Mouse (Mus musculus) liver, embryonic 14.5 days (tissue): ENCODE results near the gene Fasn. TPM values are rescaled to one million over a fixed set of nuclear protein-coding genes. Genes with fewer than 3 reads are reported as not detected.

Source experiments
- ATAC-seq: fragments of 200-750 bp; cut with Nextera tagmentation; 2 replicates; pipeline ENCODE4 v1.8.0; 2017; ENCODE audit warnings: moderate number of reproducible peaks, mild to moderate bottlenecking, moderate library complexity; ENCODE audit not compliant: insufficient read depth
- DNase-seq, 3 experiments: peaks; one replicate each; pipeline ENCODE4 v3.0.0-alpha.2; 2012 to 2013; ENCODE audit warnings: low read depth in 3 of 3, low spot score in 3 of 3
- H3K27ac ChIP-seq: fragments of 300-500 bp; sonication (generic); 2 replicates; pipeline ENCODE4 v1.5.1; 2014; ENCODE audit warnings: moderate library complexity, mild to moderate bottlenecking, control low read depth, inconsistent platforms
- H3K27me3 ChIP-seq: fragments of 300-500 bp; sonication (generic); 2 replicates; pipeline ENCODE4 v1.6.1; 2014; ENCODE audit warnings: mild to moderate bottlenecking, low read length, moderate library complexity; ENCODE audit not compliant: control insufficient read depth, insufficient read depth
- H3K36me3 ChIP-seq: fragments of 300-500 bp; sonication (generic); replicated peaks from 2 replicates; pipeline ENCODE4 v1.6.1; 2014; ENCODE audit warnings: low read depth; ENCODE audit not compliant: control insufficient read depth, insufficient read depth
- H3K4me1 ChIP-seq, 2 experiments: fragments of 200-500 bp in 1 of 2; fragments of 300-500 bp in 1 of 2; sonication (generic) in 1 of 2; replicated peaks; 2 replicates each; pipeline ENCODE4 v1.6.1; 2012 to 2014; ENCODE audit warnings: antibody characterized with exemption in 1 of 2, inconsistent platforms in 1 of 2, low read length in 1 of 2; ENCODE audit not compliant: control insufficient read depth in 2 of 2, insufficient read depth in 2 of 2
- H3K4me2 ChIP-seq: fragments of 300-500 bp; sonication (generic); 2 replicates; pipeline ENCODE4 v1.6.1; 2014; ENCODE audit warnings: low read depth, mild to moderate bottlenecking, control low read depth, moderate library complexity
- H3K4me3 ChIP-seq, 2 experiments: fragments of 200-500 bp in 1 of 2; fragments of 300-500 bp in 1 of 2; sonication (generic) in 1 of 2; 2 replicates each; pipeline ENCODE4 v1.5.1; 2012 to 2014; ENCODE audit warnings: low read depth in 2 of 2, low read length in 2 of 2, mild to moderate bottlenecking in 2 of 2, control low read depth in 1 of 2, inconsistent platforms in 1 of 2, moderate library complexity in 1 of 2; ENCODE audit not compliant: insufficient read depth in 1 of 2
- H3K9ac ChIP-seq: fragments of 300-500 bp; sonication (generic); replicated peaks from 2 replicates; pipeline ENCODE4 v1.6.1; 2014; ENCODE audit warnings: mild to moderate bottlenecking, control low read depth, moderate library complexity
- H3K9me3 ChIP-seq: fragments of 300-500 bp; sonication (generic); 2 replicates; pipeline ENCODE4 v1.6.1; 2016; ENCODE audit warnings: low read length, mixed read lengths; ENCODE audit not compliant: control insufficient read depth
- CTCF ChIP-seq: IDR thresholded peaks from 2 replicates; pipeline ENCODE4 v1.5.1; 2016; ENCODE audit warnings: antibody characterized with exemption, low read depth, control low read depth
- EP300 ChIP-seq: IDR thresholded peaks from 2 replicates; pipeline ENCODE4 v1.6.1; 2016; ENCODE audit warnings: antibody characterized with exemption, low read depth
- WGBS: fragments of 180-500 bp; shearing (Covaris S2); extraction: QIAGEN DNeasy Blood & Tissue Kit; methylation state at CpG from one replicate; pipeline ENCODE4 v1.1.7; 2014; ENCODE audit not compliant: insufficient replicate concordance; 5-methylcytosine and 5-hydroxymethylcytosine counted together
- polyA plus RNA-seq, 2 experiments: library from polyadenylated mRNA; depleted of rRNA in 1 of 2; stranded (reverse) in 1 of 2; unstranded in 1 of 2; fragments of >200 nt; fragmentation: Nextera tagmentation in 1 of 2; extraction: Ambion mirVana in 1 of 2; gene quantifications; 2 replicates each; pipeline versions ENCODE4 v1.2.1 to v1.2.3; 2012 to 2014

Fasn gene
- polyA plus RNA-seq, 2 experiments, result 17.7 to 51.6 TPM

- no peak overlapping the region for H3K4me2 ChIP-seq
- H3K4me3 ChIP-seq, result no peak overlapping the region
- H3K27ac ChIP-seq, result no peak overlapping the region
- TF ChIP-seq EP300 (no peak), CTCF (no peak)
- H3K9me3 ChIP-seq, result no peaks in the 10 kb centered on the region
- H3K27me3 ChIP-seq, result no peaks in the 10 kb centered on the region
- H3K4me1 ChIP-seq, result peaks cover 8 to 12% of the 10 kb centered on the region in 2 experiments; a peak in 3 of 4 replicates
- H3K36me3 ChIP-seq, result peaks cover 2% of the 10 kb centered on the region
- 74% methylated on average over 8 of the region's 8 CpGs for WGBS
- DNase-seq (no peak), ATAC-seq (no peak)
- H3K9ac ChIP-seq, result no peak overlapping the region
These were observed 1.9 kb upstream of the Fasn start for GRCm38 (mm10) chr11:120826016-120826953.

DNA sequence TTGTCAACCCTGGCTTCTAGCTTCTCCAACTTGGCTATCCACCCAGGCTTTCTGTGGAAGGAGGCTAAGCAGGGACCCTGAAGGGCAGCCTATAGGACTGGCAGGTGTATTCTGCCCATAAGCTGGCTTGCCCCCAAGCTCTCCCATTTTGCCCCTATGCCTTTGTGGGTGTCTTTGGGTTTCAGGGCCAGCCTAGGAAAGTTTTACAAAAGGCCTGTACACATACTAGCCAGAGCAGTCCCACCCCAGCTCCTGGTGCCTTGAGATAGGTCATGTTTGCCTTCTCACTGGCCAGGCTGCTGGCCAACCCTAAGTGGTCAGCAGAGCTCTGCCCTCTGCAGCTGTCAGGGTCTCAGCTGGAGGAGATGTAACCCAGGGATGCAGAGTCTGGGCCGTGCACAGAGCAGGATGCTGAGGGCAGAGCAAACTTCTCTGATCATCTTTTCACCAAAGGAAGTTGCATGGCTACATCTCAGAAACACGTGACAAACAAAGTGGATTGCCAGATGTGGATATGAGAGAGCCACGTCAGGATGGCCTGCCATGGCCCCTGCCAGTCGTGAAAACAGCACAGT lies 1.0 kb upstream of the Fasn start:
- ATAC-seq (no peak), DNase-seq (no peak)
- Histone ChIP-seq H3K27ac (peak overlapping the region; percentile 41), H3K9ac (peak overlapping the region; percentile 83), H3K4me2 (peak overlapping the region; percentile 95), H3K36me3 (peaks cover 3% of the 10 kb centered on the region), H3K4me3 (peak overlapping the region in 1 of 2 experiments; percentile 78; a peak in 2 of 4 replicates), H3K9me3 (no peaks in the 10 kb centered on the region), H3K27me3 (no peaks in the 10 kb centered on the region), H3K4me1 (peaks cover 8 to 12% of the 10 kb centered on the region in 2 experiments; a peak in 3 of 4 replicates)
- WGBS, result 69% methylated on average over 4 of the region's 4 CpGs
- no peak for TF ChIP-seq EP300

DNA sequence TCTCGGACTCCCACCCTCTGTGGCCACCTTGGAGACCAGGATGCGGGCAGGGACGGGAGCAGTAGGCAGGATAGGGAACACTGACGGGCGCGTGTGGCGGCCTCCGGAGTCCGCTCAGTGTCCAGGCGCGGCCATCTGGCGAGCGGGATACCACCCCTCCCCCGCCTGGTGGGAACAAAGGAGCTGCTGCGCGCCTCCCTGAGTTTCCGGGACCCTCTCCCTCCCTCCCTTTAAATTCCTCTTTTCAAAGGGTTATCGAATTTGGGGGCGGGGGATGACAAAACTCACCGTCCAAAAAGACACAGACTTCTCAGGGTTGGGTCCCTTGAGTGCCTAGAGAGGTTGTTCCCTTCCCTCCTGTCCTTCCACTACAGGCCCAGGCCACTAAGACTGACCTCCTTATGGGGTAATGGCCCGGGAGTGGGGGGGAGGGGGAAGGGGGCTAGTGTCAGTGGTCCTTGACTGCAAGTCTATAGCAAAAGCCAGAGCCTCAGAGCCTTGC lies 491 bp upstream of the Fasn start:
- peak overlapping the region; percentile 69 to 78 for H3K4me3 ChIP-seq
- peaks cover 8 to 12% of the 10 kb centered on the region in 2 experiments; a peak in 3 of 4 replicates for H3K4me1 ChIP-seq
- peak overlapping the region; percentile 95 for H3K4me2 ChIP-seq
- H3K36me3 ChIP-seq, result peaks cover 6% of the 10 kb centered on the region
- TF ChIP-seq CTCF (no peak), EP300 (no peak)
- no peaks in the 10 kb centered on the region for H3K9me3 ChIP-seq
- ATAC-seq (no peak), DNase-seq (no peak)
- no peaks in the 10 kb centered on the region for H3K27me3 ChIP-seq
- peak overlapping the region; percentile 41 for H3K27ac ChIP-seq
- H3K9ac ChIP-seq, result peak overlapping the region; percentile 83
- WGBS, result 2% methylated on average over 21 of the region's 21 CpGs

- Histone ChIP-seq H3K27me3 (no peaks in the 10 kb centered on the region), H3K9me3 (no peaks in the 10 kb centered on the region), H3K4me3 (peak overlapping the region; percentile 71 to 78), H3K4me1 (peaks cover 8 to 12% of the 10 kb centered on the region in 2 experiments; a peak in 3 of 4 replicates), H3K36me3 (peaks cover 17% of the 10 kb centered on the region), H3K4me2 (peak overlapping the region; percentile 95), H3K9ac (peak overlapping the region; percentile 83), H3K27ac (peak overlapping the region; percentile 66)
- under 1% methylated on average over 40 of the region's 40 CpGs for WGBS
- ATAC-seq, result peak; percentile 50
- DNase-seq, result no peak
- TF ChIP-seq CTCF, result no peak
- TF ChIP-seq EP300, result no peak
These were observed 798 bp downstream of the Fasn start for GRCm38 (mm10) chr11:120823551-120823947.
